In the genomic region with DNA sequence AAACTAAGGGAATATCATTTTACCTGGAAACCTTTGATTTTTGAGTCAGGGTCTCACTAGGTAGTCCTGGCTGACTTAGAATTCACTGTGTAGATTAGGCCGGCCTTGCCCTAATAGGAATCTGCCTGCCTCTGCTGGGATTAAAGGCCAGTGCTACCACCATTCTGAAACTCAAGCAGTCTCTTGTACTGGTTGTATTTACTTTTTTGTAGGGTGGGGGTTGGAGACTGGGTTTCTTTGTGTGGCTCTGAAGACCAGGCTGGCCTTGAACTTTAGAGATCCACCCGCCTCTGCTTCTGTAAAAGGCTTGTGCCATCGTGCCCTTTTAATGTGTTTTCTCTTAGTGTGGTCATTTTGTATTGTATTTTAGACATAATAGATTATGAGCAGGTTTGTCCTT, we compare ENCODE assay signal across 8 mouse cellular contexts. TPM values are rescaled to one million over a fixed set of nuclear protein-coding genes. Genes with fewer than 3 reads are reported as not detected.
DNase-seq lines count a peak whose midpoint lies in the region; ATAC-seq and TF ChIP-seq lines count a peak whose summit lies in the region.

No protein-coding gene starts in this region.

- peaks cover 14% of the 10 kb centered on the region for H3K79me2 ChIP-seq in liver, adult 2 months (ENCODE audit: control insufficient read depth, insufficient read depth, low read length)

- no peak for ATAC-seq in embryonic facial prominence, embryonic 13.5 days (ENCODE audit: insufficient number of reproducible peaks, insufficient read depth, low FRiP score, low TSS enrichment, low read depth)
- ATAC-seq in intestine, embryonic 16.5 days, result no peak
- ATAC-seq in neural tube, embryonic 14.5 days (ENCODE audit: low read depth), result no peak

- no peak for TF ChIP-seq POLR2A in liver, adult 2 months (IDR thresholded peaks at IDR 0.05; ENCODE audit: extremely low read depth, insufficient read depth, low read length)

- H3K4me1 ChIP-seq in liver, adult 2 months (ENCODE audit: control insufficient read depth, insufficient read depth, low read length), result peaks cover 14% of the 10 kb centered on the region
- H3K4me1 ChIP-seq in embryonic facial prominence, embryonic 13.5 days, result peaks cover 18% of the 10 kb centered on the region
- H3K4me1 ChIP-seq in intestine, embryonic 16.5 days (ENCODE audit: control insufficient read depth, insufficient read depth, low read length), result peaks cover 5% of the 10 kb centered on the region
- H3K4me1 ChIP-seq in neural tube, embryonic 14.5 days (ENCODE audit: control insufficient read depth, insufficient read depth, low read length), result peaks cover 12% of the 10 kb centered on the region

- WGBS in liver, adult 2 months, result 5% methylated on average over 3 of the region's 3 CpGs
- whole genome bisulfite sequencing in embryonic facial prominence, embryonic 13.5 days, result 65% methylated on average over 3 of the region's 3 CpGs
- 61% methylated on average over 3 of the region's 3 CpGs for WGBS in intestine, embryonic 16.5 days
- WGBS in neural tube, embryonic 14.5 days, result 69% methylated on average over 3 of the region's 3 CpGs

- no peak for TF ChIP-seq CTCF in liver, adult 2 months (IDR thresholded peaks at IDR 0.05; ENCODE audit: low read depth, low read length)

- H3K4me2 ChIP-seq in embryonic facial prominence, embryonic 13.5 days, result peak overlapping the region; percentile 70
- peak overlapping the region; percentile 71 for H3K4me2 ChIP-seq in intestine, embryonic 16.5 days (ENCODE audit: low read depth, low read length)
- peak overlapping the region; percentile 87 for H3K4me2 ChIP-seq in neural tube, embryonic 14.5 days (ENCODE audit: low read depth, low read length)

- no peaks in the 10 kb centered on the region for H3K27me3 ChIP-seq in liver, adult 2 months (ENCODE audit: control insufficient read depth, insufficient read depth, low read length)
- H3K27me3 ChIP-seq in embryonic facial prominence, embryonic 13.5 days, result no peaks in the 10 kb centered on the region
- no peaks in the 10 kb centered on the region for H3K27me3 ChIP-seq in intestine, embryonic 16.5 days (replicated peaks; ENCODE audit: control insufficient read depth, insufficient read depth, low read length)
- H3K27me3 ChIP-seq in neural tube, embryonic 14.5 days (ENCODE audit: control insufficient read depth, insufficient read depth, low read length), result no peaks in the 10 kb centered on the region

- H3K36me3 ChIP-seq in liver, adult 2 months (ENCODE audit: control insufficient read depth, insufficient read depth, low read length), result peaks cover 18% of the 10 kb centered on the region
- peaks cover 26% of the 10 kb centered on the region for H3K36me3 ChIP-seq in embryonic facial prominence, embryonic 13.5 days
- peaks cover 8% of the 10 kb centered on the region; the same call in 1 of the 2 replicates for H3K36me3 ChIP-seq in intestine, embryonic 16.5 days (ENCODE audit: control insufficient read depth, insufficient read depth, low read length)
- H3K36me3 ChIP-seq in neural tube, embryonic 14.5 days (ENCODE audit: control insufficient read depth, insufficient read depth, low read length), result peaks cover 13% of the 10 kb centered on the region; the same call in 1 of the 2 replicates

- H3K9me3 ChIP-seq in embryonic facial prominence, embryonic 13.5 days, result no peaks in the 10 kb centered on the region
- H3K9me3 ChIP-seq in intestine, embryonic 16.5 days (ENCODE audit: control insufficient read depth, low read length), result no peaks in the 10 kb centered on the region
- H3K9me3 ChIP-seq in neural tube, embryonic 14.5 days (ENCODE audit: control insufficient read depth, low read length), result no peaks in the 10 kb centered on the region

- H3K4me3 ChIP-seq in liver, adult 2 months (ENCODE audit: insufficient read depth, low read depth, low read length), result no peak overlapping the region
- H3K4me3 ChIP-seq in embryonic facial prominence, embryonic 13.5 days, result peak overlapping the region; percentile 79
- peak overlapping the region; percentile 38 for H3K4me3 ChIP-seq in intestine, embryonic 16.5 days (ENCODE audit: low read length)
- H3K4me3 ChIP-seq in neural tube, embryonic 14.5 days (ENCODE audit: low read depth, low read length), result peak overlapping the region; percentile 80

- peak; percentile 65 for DNase-seq in liver, adult 2 months (ENCODE audit: extremely low read depth, low read depth, low spot score)
- no peak for DNase-seq in liver
- DNase-seq in cerebellum, adult 8-10 months, result no peak
- DNase-seq in retina, embryonic 14.5 days (ENCODE audit: low spot score), result no peak
- DNase-seq in testis, postnatal 14 days (ENCODE audit: low spot score), result no peak

- H3K27ac ChIP-seq in liver, adult 2 months (replicated peaks; ENCODE audit: insufficient read depth, low read depth, low read length), result no peak overlapping the region
- no peak overlapping the region for H3K27ac ChIP-seq in embryonic facial prominence, embryonic 13.5 days
- H3K27ac ChIP-seq in intestine, embryonic 16.5 days (ENCODE audit: low read length), result no peak overlapping the region
- H3K27ac ChIP-seq in neural tube, embryonic 14.5 days (ENCODE audit: low read depth, low read length), result no peak overlapping the region

- peak overlapping the region; percentile 5; the same call in 1 of the 2 replicates for H3K9ac ChIP-seq in liver, adult 2 months (ENCODE audit: low read depth, low read length)
- peak overlapping the region; percentile 62 for H3K9ac ChIP-seq in embryonic facial prominence, embryonic 13.5 days
- H3K9ac ChIP-seq in intestine, embryonic 16.5 days (ENCODE audit: low read depth, low read length), result 0 out of 2 replicates have a peak overlapping the region, but pooled peaks have one; percentile 36
- no peak overlapping the region for H3K9ac ChIP-seq in neural tube, embryonic 14.5 days (replicated peaks; ENCODE audit: low read depth, low read length)

RNA-seq across cellular contexts. Expression of gene Son, which starts 1.9 kb away (rescaled TPM):
- total RNA-seq in liver, adult 2 months (2014; rRNA removed), result 106 and 111 TPM in 2 replicates
- polyA plus RNA-seq in liver, adult 2 months (2012; rRNA removed), result 38.0 and 59.5 TPM in 2 replicates
- polyA plus RNA-seq in embryonic facial prominence, embryonic 13.5 days (2015; fragmentation: Nextera tagmentation; extraction: Ambion mirVana), result 164 and 172 TPM in 2 replicates
- 69.8 and 76.6 TPM in 2 replicates for polyA plus RNA-seq in intestine, embryonic 16.5 days (2015; fragmentation: Nextera tagmentation; extraction: Ambion mirVana)
- polyA plus RNA-seq in neural tube, embryonic 14.5 days (2014; fragmentation: Nextera tagmentation; extraction: Ambion mirVana), result 156 and 164 TPM in 2 replicates

RNA-seq across cellular contexts. Expression of gene Gart, which starts 2.5 kb away (rescaled TPM):
- 25.0 and 34.4 TPM in 2 replicates for total RNA-seq in liver, adult 2 months (2014; rRNA removed)
- polyA plus RNA-seq in liver, adult 2 months (2012; rRNA removed), result 21.3 and 23.9 TPM in 2 replicates
- 110 and 111 TPM in 2 replicates for polyA plus RNA-seq in embryonic facial prominence, embryonic 13.5 days (2015; fragmentation: Nextera tagmentation; extraction: Ambion mirVana)
- 85.2 and 99.7 TPM in 2 replicates for polyA plus RNA-seq in intestine, embryonic 16.5 days (2015; fragmentation: Nextera tagmentation; extraction: Ambion mirVana)
- polyA plus RNA-seq in neural tube, embryonic 14.5 days (2014; fragmentation: Nextera tagmentation; extraction: Ambion mirVana), result 51.1 and 58.0 TPM in 2 replicates

RNA-seq across cellular contexts. Expression of gene Dnajc28, which starts 30.4 kb away (rescaled TPM):
- total RNA-seq in liver, adult 2 months (2014; rRNA removed), result 8.9 and 11.3 TPM in 2 replicates
- 1.9 and 2.2 TPM in 2 replicates for polyA plus RNA-seq in liver, adult 2 months (2012; rRNA removed)
- polyA plus RNA-seq in embryonic facial prominence, embryonic 13.5 days (2015; fragmentation: Nextera tagmentation; extraction: Ambion mirVana), result 3.5 and 7.1 TPM in 2 replicates
- 2.8 TPM in 2 replicates for polyA plus RNA-seq in intestine, embryonic 16.5 days (2015; fragmentation: Nextera tagmentation; extraction: Ambion mirVana)
- 5.2 and 6.2 TPM in 2 replicates for polyA plus RNA-seq in neural tube, embryonic 14.5 days (2014; fragmentation: Nextera tagmentation; extraction: Ambion mirVana)

RNA-seq across cellular contexts. Expression of gene Donson, which starts 39.3 kb away (rescaled TPM):
- 2.3 and 3.0 TPM in 2 replicates for total RNA-seq in liver, adult 2 months (2014; rRNA removed)
- polyA plus RNA-seq in liver, adult 2 months (2012; rRNA removed), result 1.6 and 2.9 TPM in 2 replicates
- 21.8 TPM in 2 replicates for polyA plus RNA-seq in embryonic facial prominence, embryonic 13.5 days (2015; fragmentation: Nextera tagmentation; extraction: Ambion mirVana)
- 12.0 and 12.2 TPM in 2 replicates for polyA plus RNA-seq in intestine, embryonic 16.5 days (2015; fragmentation: Nextera tagmentation; extraction: Ambion mirVana)
- polyA plus RNA-seq in neural tube, embryonic 14.5 days (2014; fragmentation: Nextera tagmentation; extraction: Ambion mirVana), result 23.3 and 28.5 TPM in 2 replicates

RNA-seq across cellular contexts. Expression of gene Tmem50b, which starts 51.6 kb away (rescaled TPM):
- 3.0 and 3.4 TPM in 2 replicates for total RNA-seq in liver, adult 2 months (2014; rRNA removed)
- polyA plus RNA-seq in liver, adult 2 months (2012; rRNA removed), result 4.9 and 6.2 TPM in 2 replicates
- polyA plus RNA-seq in embryonic facial prominence, embryonic 13.5 days (2015; fragmentation: Nextera tagmentation; extraction: Ambion mirVana), result 30.7 and 36.8 TPM in 2 replicates
- 33.8 and 34.3 TPM in 2 replicates for polyA plus RNA-seq in intestine, embryonic 16.5 days (2015; fragmentation: Nextera tagmentation; extraction: Ambion mirVana)
- polyA plus RNA-seq in neural tube, embryonic 14.5 days (2014; fragmentation: Nextera tagmentation; extraction: Ambion mirVana), result 113 and 118 TPM in 2 replicates
